Mouse (Mus musculus): ENCODE data around the gene Tmem128.

DNA sequence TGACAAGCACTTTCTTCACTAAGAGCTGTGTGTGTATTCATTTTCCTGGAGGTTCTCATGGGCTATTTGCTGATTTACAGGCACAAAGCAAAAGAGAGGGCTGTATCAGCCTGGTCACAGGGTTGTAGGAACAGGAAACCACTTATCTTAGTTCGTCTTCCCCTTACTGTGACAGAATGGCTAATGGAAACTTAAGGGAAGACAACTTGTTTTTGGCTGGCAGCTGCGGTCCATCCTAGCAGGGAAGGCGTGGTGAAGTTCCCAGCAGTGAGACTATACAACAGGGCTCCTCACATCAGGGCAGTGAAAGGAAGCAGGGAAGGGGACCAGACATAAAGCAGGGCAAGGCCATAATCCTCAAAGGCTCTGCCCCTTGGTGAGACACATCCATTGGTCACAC, 4.3 kb upstream of the Tmem128 start:
- TF ChIP-seq CTCF (IDR thresholded peaks at IDR 0.05) (no peak), POLR2A (IDR thresholded peaks at IDR 0.05; ENCODE audit: insufficient read depth, low read depth, low read length) (no peak), EP300 (IDR thresholded peaks at IDR 0.05; ENCODE audit: insufficient read depth, low read depth, low read length) (no peak)
